Mouse (Mus musculus) kidney, adult 2 months (tissue): ENCODE measurements around the gene Prpf4. TPM values are rescaled to one million over a fixed set of nuclear protein-coding genes. Genes with fewer than 3 reads are reported as not detected.
A peak's percentile ranks its signal among the peaks of the same experiment; 100 is the strongest.

ENCODE experiments used
- DNase-seq: peaks from one replicate; pipeline ENCODE4 v3.0.0; 2021
- H3K27ac ChIP-seq: fragments of 200-500 bp; 2 replicates; pipeline ENCODE4 v1.5.1; 2012; ENCODE audit warnings: low read depth, low read length, control low read depth, inconsistent platforms; ENCODE audit not compliant: insufficient read depth
- H3K27me3 ChIP-seq: fragments of 200-500 bp; replicated peaks from 2 replicates; pipeline ENCODE4 v1.6.1; 2012; ENCODE audit warnings: mild to moderate bottlenecking, moderate library complexity, low read length, inconsistent platforms; ENCODE audit not compliant: control insufficient read depth, insufficient read depth
- H3K36me3 ChIP-seq: fragments of 200-500 bp; 2 replicates; pipeline ENCODE4 v1.6.1; 2012; ENCODE audit warnings: mild to moderate bottlenecking, moderate library complexity, low read length, inconsistent platforms; ENCODE audit not compliant: control insufficient read depth, insufficient read depth
- H3K4me1 ChIP-seq: fragments of 200-500 bp; 2 replicates; pipeline ENCODE4 v1.6.1; 2011; ENCODE audit warnings: low read length; ENCODE audit not compliant: control insufficient read depth, insufficient read depth
- H3K4me3 ChIP-seq: fragments of 200-500 bp; 2 replicates; pipeline ENCODE4 v1.5.1; 2011; ENCODE audit warnings: mild to moderate bottlenecking, low read depth, low read length, control low read depth; ENCODE audit not compliant: insufficient read depth
- CTCF ChIP-seq: fragments of 200-500 bp; conservative IDR thresholded peaks from 2 replicates; pipeline ENCODE4 v1.5.1; 2011; ENCODE audit warnings: low read depth, mild to moderate bottlenecking, control low read depth, low read length, moderate library complexity, mixed read lengths; ENCODE audit not compliant: insufficient read depth, insufficient read length
- POLR2A ChIP-seq: fragments of 200-500 bp; IDR thresholded peaks from one replicate; pipeline ENCODE4 v1.6.1; 2011; ENCODE audit warnings: low read depth, low read length, control low read depth
- WGBS: fragments of 180-500 bp; shearing (Covaris S2); methylation state at CpG from one replicate; pipeline ENCODE4 v1.1.7; 2018; 5-methylcytosine and 5-hydroxymethylcytosine counted together
- polyA plus RNA-seq: library from polyadenylated mRNA; depleted of rRNA; stranded (reverse); fragments of >200 nt; gene quantifications from 2 replicates; pipeline ENCODE4 v1.2.3, GENCODE M21; 2012

The Prpf4 gene
- polyA plus RNA-seq, 1 experiment: 10.4 TPM

- TF ChIP-seq CTCF (peak; percentile 56), POLR2A (no peak)
- Histone ChIP-seq H3K27me3 (no peaks in the 10 kb centered on the region), H3K27ac (peak overlapping the region; percentile 80), H3K4me1 (peaks cover 3% of the 10 kb centered on the region; the same call in 1 of the 2 replicates), H3K4me3 (peak overlapping the region; percentile 65), H3K36me3 (no peaks in the 10 kb centered on the region)
- DNase-seq: peak; percentile 82
- WGBS: under 1% methylated on average over 35 of the region's 35 CpGs
Measured at GRCm38 (mm10) chr4:62407730-62408582, 641 bp upstream of the Prpf4 start.

GRCm38 (mm10) chr4:62409615-62410014 is 1.0 kb downstream of the Prpf4 start:
- DNase-seq: no peak
- H3K27me3 ChIP-seq: no peaks in the 10 kb centered on the region
- H3K36me3 ChIP-seq: peaks cover 3% of the 10 kb centered on the region; the same call in 1 of the 2 replicates
- TF ChIP-seq CTCF (no peak), POLR2A (no peak)
- 14% methylated on average over 6 of the region's 6 CpGs for WGBS
- no peak overlapping the region; the same call in 1 of the 2 replicates for H3K4me3 ChIP-seq
- no peak overlapping the region for H3K27ac ChIP-seq
- peaks cover 3% of the 10 kb centered on the region; the same call in 1 of the 2 replicates for H3K4me1 ChIP-seq

GRCm38 (mm10) chr4:62410325-62410724 is 1.7 kb downstream of the Prpf4 start:
- Histone ChIP-seq H3K4me1 (peaks cover 3% of the 10 kb centered on the region; the same call in 1 of the 2 replicates), H3K36me3 (peaks cover 8% of the 10 kb centered on the region), H3K4me3 (no peak overlapping the region), H3K27me3 (no peaks in the 10 kb centered on the region), H3K27ac (no peak overlapping the region)
- no peak for DNase-seq
- TF ChIP-seq CTCF (no peak), POLR2A (no peak)
- 82% methylated on average over 2 of the region's 2 CpGs for WGBS

GRCm38 (mm10) chr4:62411606-62412005 is 3.0 kb downstream of the Prpf4 start:
- H3K36me3 ChIP-seq: peaks cover 12% of the 10 kb centered on the region
- WGBS: 92% methylated on average over 10 of the region's 10 CpGs
- no peak overlapping the region for H3K27ac ChIP-seq
- no peak overlapping the region for H3K4me3 ChIP-seq
- no peak for DNase-seq
- H3K4me1 ChIP-seq: peaks cover 3% of the 10 kb centered on the region; the same call in 1 of the 2 replicates
- no peaks in the 10 kb centered on the region for H3K27me3 ChIP-seq
- TF ChIP-seq POLR2A (no peak), CTCF (no peak)

GRCm38 (mm10) chr4:62418448-62418847 is 9.9 kb downstream of the Prpf4 start:
- WGBS: 92% methylated on average over 8 of the region's 8 CpGs
- H3K4me3 ChIP-seq: no peak overlapping the region
- H3K27ac ChIP-seq: no peak overlapping the region

GRCm38 (mm10) chr4:62419091-62419490 is 10.5 kb downstream of the Prpf4 start:
- peaks cover 21% of the 10 kb centered on the region for H3K36me3 ChIP-seq

More at GRCm38 (mm10) chr4:62418448-62418847, 9.9 kb downstream of the Prpf4 start:
- Histone ChIP-seq H3K27me3 (no peaks in the 10 kb centered on the region), H3K4me1 (no peaks in the 10 kb centered on the region), H3K36me3 (peaks cover 19% of the 10 kb centered on the region)
- DNase-seq: no peak
- TF ChIP-seq CTCF: no peak

GRCm38 (mm10) chr4:62425891-62426290 is 17.3 kb downstream of the Prpf4 start:
- no peaks in the 10 kb centered on the region; the same call in 1 of the 2 replicates for H3K4me1 ChIP-seq
- H3K36me3 ChIP-seq: peaks cover 8% of the 10 kb centered on the region
- no peaks in the 10 kb centered on the region for H3K27me3 ChIP-seq
- H3K27ac ChIP-seq: no peak overlapping the region
- no peak overlapping the region for H3K4me3 ChIP-seq
- DNase-seq: no peak
- no peak for TF ChIP-seq POLR2A
- TF ChIP-seq CTCF: no peak
- WGBS: 85% methylated on average over 4 of the region's 4 CpGs

More at GRCm38 (mm10) chr4:62419091-62419490, 10.5 kb downstream of the Prpf4 start:
- Histone ChIP-seq H3K4me1 (no peaks in the 10 kb centered on the region), H3K27me3 (no peaks in the 10 kb centered on the region), H3K27ac (no peak overlapping the region), H3K4me3 (no peak overlapping the region)
- 97% methylated on average over 6 of the region's 6 CpGs for WGBS
- no peak for DNase-seq
- no peak for TF ChIP-seq POLR2A
- TF ChIP-seq CTCF: no peak
